Mouse (Mus musculus): ENCODE measurements around the gene Itpk1.

The Itpk1 gene

GRCm38 (mm10) chr12:102689773-102690563, 14.8 kb downstream of the Itpk1 start:
- DNase-seq: no peak

GRCm38 (mm10) chr12:102686321-102686720, 18.4 kb downstream of the Itpk1 start:
- no peak for DNase-seq

GRCm38 (mm10) chr12:102685523-102685931, 19.2 kb downstream of the Itpk1 start:
- no peak for DNase-seq

GRCm38 (mm10) chr12:102684720-102685386, 19.9 kb downstream of the Itpk1 start:
- DNase-seq: no peak

GRCm38 (mm10) chr12:102683979-102684378, 20.8 kb downstream of the Itpk1 start:
- no peak for DNase-seq

- no peak for DNase-seq
Measured at GRCm38 (mm10) chr12:102683438-102683837, 21.3 kb downstream of the Itpk1 start.

- no peak for DNase-seq
Measured at GRCm38 (mm10) chr12:102682722-102683299, 21.9 kb downstream of the Itpk1 start.

- DNase-seq: no peak
Measured at GRCm38 (mm10) chr12:102682085-102682484, 22.6 kb downstream of the Itpk1 start.

GRCm38 (mm10) chr12:102681590-102681989, 23.1 kb downstream of the Itpk1 start:
- no peak for DNase-seq

GRCm38 (mm10) chr12:102678820-102679219, 25.9 kb downstream of the Itpk1 start:
- DNase-seq: peak; percentile 45

GRCm38 (mm10) chr12:102677089-102677488, 27.6 kb downstream of the Itpk1 start:
- no peak for DNase-seq

- no peak for DNase-seq
Measured at GRCm38 (mm10) chr12:102674556-102674955, 30.2 kb downstream of the Itpk1 start.

- no peak for DNase-seq
Measured at GRCm38 (mm10) chr12:102674123-102674522, 30.6 kb downstream of the Itpk1 start.

GRCm38 (mm10) chr12:102672857-102673839, 31.6 kb downstream of the Itpk1 start:
- DNase-seq: no peak

- no peak for DNase-seq
Measured at GRCm38 (mm10) chr12:102672176-102672575, 32.6 kb downstream of the Itpk1 start.

- no peak for DNase-seq
Measured at GRCm38 (mm10) chr12:102670848-102671247, 33.9 kb downstream of the Itpk1 start.

GRCm38 (mm10) chr12:102665465-102666202, 39.1 kb downstream of the Itpk1 start:
- DNase-seq: no peak

- no peak for DNase-seq
Measured at GRCm38 (mm10) chr12:102664052-102664448, 40.7 kb downstream of the Itpk1 start.

GRCm38 (mm10) chr12:102663349-102664051, 41.2 kb downstream of the Itpk1 start:
- DNase-seq: no peak

- DNase-seq: no peak
Measured at GRCm38 (mm10) chr12:102661772-102662171, 43.0 kb downstream of the Itpk1 start.

All from embryo, embryonic 11 days (tissue).